Mouse (Mus musculus) midbrain, embryonic 11.5 days (tissue): ENCODE measurements at regions not wholly inside any gene's neighbourhood (a gene's known extent, or its start where the extent isn't known, plus 50 kb on each side); places are given as distances from the start of the nearest gene placed in this dataset.

Experiments used
- ATAC-seq: fragments of 200-750 bp; cut with Nextera tagmentation; 2 replicates; pipeline ENCODE4 v1.8.0; 2017; ENCODE audit warnings: moderate TSS enrichment, moderate library complexity; ENCODE audit not compliant: low FRiP score
- DNase-seq: peaks from one replicate; pipeline ENCODE4 v3.0.0; 2015; ENCODE audit warnings: low spot score; ENCODE audit errors: missing footprints
- H3K27ac ChIP-seq: fragments of 300-500 bp; sonication (generic); 2 replicates; pipeline ENCODE4 v1.5.1; 2014; ENCODE audit warnings: low read depth, low read length
- H3K27me3 ChIP-seq: fragments of 300-500 bp; sonication (generic); 2 replicates; pipeline ENCODE4 v1.6.1; 2014; ENCODE audit warnings: mild to moderate bottlenecking, low read length, moderate library complexity, mixed read lengths; ENCODE audit not compliant: control insufficient read depth, insufficient read depth
- H3K36me3 ChIP-seq: fragments of 300-500 bp; sonication (generic); 2 replicates; pipeline ENCODE4 v1.6.1; 2014; ENCODE audit warnings: mild to moderate bottlenecking, low read length, moderate library complexity, mixed read lengths; ENCODE audit not compliant: control insufficient read depth, insufficient read depth
- H3K4me1 ChIP-seq: fragments of 300-500 bp; sonication (generic); 2 replicates; pipeline ENCODE4 v1.6.1; 2014; ENCODE audit warnings: low read length; ENCODE audit not compliant: control insufficient read depth, insufficient read depth
- H3K4me2 ChIP-seq: fragments of 300-500 bp; sonication (generic); 2 replicates; pipeline ENCODE4 v1.6.1; 2014; ENCODE audit warnings: mild to moderate bottlenecking, moderate library complexity
- H3K4me3 ChIP-seq: fragments of 300-500 bp; sonication (generic); 2 replicates; pipeline ENCODE4 v1.5.1; 2014; ENCODE audit warnings: low read depth, low read length
- H3K9ac ChIP-seq: fragments of 300-500 bp; sonication (generic); 2 replicates; pipeline ENCODE4 v1.6.1; 2014; ENCODE audit warnings: low read length
- H3K9me3 ChIP-seq: fragments of 300-500 bp; sonication (generic); 2 replicates; pipeline ENCODE4 v1.6.1; 2016; ENCODE audit warnings: low read length; ENCODE audit not compliant: control insufficient read depth
- WGBS: fragments of 180-500 bp; shearing (Covaris S2); extraction: QIAGEN DNeasy Blood & Tissue Kit; methylation state at CpG from one replicate; pipeline ENCODE4 v1.1.7; 2014; 5-methylcytosine and 5-hydroxymethylcytosine counted together

- Histone ChIP-seq H3K27ac (no peak overlapping the region), H3K9ac (no peak overlapping the region), H3K4me2 (no peak overlapping the region), H3K27me3 (no peaks in the 10 kb centered on the region), H3K9me3 (no peaks in the 10 kb centered on the region), H3K4me3 (no peak overlapping the region), H3K4me1 (no peaks in the 10 kb centered on the region), H3K36me3 (no peaks in the 10 kb centered on the region)
- DNase-seq (no peak), ATAC-seq (no peak)
- WGBS: 81% methylated on average over 2 of the region's 2 CpGs
Observed at GRCm38 (mm10) chr16:93498800-93499199, 105.1 kb downstream of the Setd4 start.

- no peaks in the 10 kb centered on the region for H3K36me3 ChIP-seq
- no peak overlapping the region for H3K9ac ChIP-seq
- WGBS: 88% methylated on average over 6 of the region's 6 CpGs
- no peak for ATAC-seq
- H3K4me1 ChIP-seq: no peaks in the 10 kb centered on the region
- no peaks in the 10 kb centered on the region for H3K27me3 ChIP-seq
- H3K9me3 ChIP-seq: no peaks in the 10 kb centered on the region
- no peak overlapping the region for H3K4me3 ChIP-seq
- H3K4me2 ChIP-seq: no peak overlapping the region
- H3K27ac ChIP-seq: no peak overlapping the region
- no peak for DNase-seq
Observed at GRCm38 (mm10) chr16:93493337-93494002, 110.4 kb downstream of the Setd4 start.

- H3K36me3 ChIP-seq: no peaks in the 10 kb centered on the region
- no peak for ATAC-seq
- H3K9ac ChIP-seq: no peak overlapping the region
- H3K4me3 ChIP-seq: no peak overlapping the region
- DNase-seq: no peak
- H3K9me3 ChIP-seq: no peaks in the 10 kb centered on the region
- 80% methylated on average over 26 of the region's 26 CpGs for WGBS
- H3K27ac ChIP-seq: no peak overlapping the region
- H3K4me1 ChIP-seq: no peaks in the 10 kb centered on the region
- no peak overlapping the region for H3K4me2 ChIP-seq
- no peaks in the 10 kb centered on the region for H3K27me3 ChIP-seq
Observed at GRCm38 (mm10) chr16:93486646-93487550, 117.0 kb downstream of the Setd4 start.

GRCm38 (mm10) chr16:93469957-93470356, 133.9 kb downstream of the Setd4 start:
- Histone ChIP-seq H3K4me3 (no peak overlapping the region), H3K4me1 (no peaks in the 10 kb centered on the region), H3K36me3 (no peaks in the 10 kb centered on the region), H3K9ac (no peak overlapping the region), H3K4me2 (no peak overlapping the region), H3K27ac (no peak overlapping the region), H3K27me3 (no peaks in the 10 kb centered on the region), H3K9me3 (peaks cover 3% of the 10 kb centered on the region; the same call in 1 of the 2 replicates)
- DNase-seq (no peak), ATAC-seq (no peak)
- 84% methylated on average over 6 of the region's 6 CpGs for WGBS

- Histone ChIP-seq H3K9me3 (no peaks in the 10 kb centered on the region), H3K4me1 (no peaks in the 10 kb centered on the region), H3K27ac (no peak overlapping the region), H3K36me3 (no peaks in the 10 kb centered on the region), H3K4me3 (no peak overlapping the region), H3K9ac (no peak overlapping the region), H3K4me2 (no peak overlapping the region), H3K27me3 (no peaks in the 10 kb centered on the region)
- ATAC-seq (no peak), DNase-seq (no peak)
- WGBS: 80% methylated on average over 5 of the region's 5 CpGs
Observed at GRCm38 (mm10) chr16:93465741-93466140, 138.1 kb downstream of the Setd4 start.

- Histone ChIP-seq H3K27ac (no peak overlapping the region), H3K4me3 (no peak overlapping the region), H3K4me2 (no peak overlapping the region), H3K9me3 (no peaks in the 10 kb centered on the region), H3K27me3 (no peaks in the 10 kb centered on the region), H3K9ac (no peak overlapping the region), H3K4me1 (no peaks in the 10 kb centered on the region), H3K36me3 (no peaks in the 10 kb centered on the region)
- ATAC-seq (no peak), DNase-seq (no peak)
- WGBS: 48% methylated on average over 2 of the region's 2 CpGs
Observed at GRCm38 (mm10) chr16:93464898-93465297, 139.0 kb downstream of the Setd4 start.

GRCm38 (mm10) chr16:93463405-93463804, 140.5 kb downstream of the Setd4 start:
- no peak overlapping the region for H3K27ac ChIP-seq
- peaks cover 4% of the 10 kb centered on the region; the same call in 1 of the 2 replicates for H3K4me1 ChIP-seq
- no peaks in the 10 kb centered on the region for H3K27me3 ChIP-seq
- DNase-seq (no peak), ATAC-seq (no peak)
- H3K4me2 ChIP-seq: no peak overlapping the region
- H3K9ac ChIP-seq: no peak overlapping the region
- H3K4me3 ChIP-seq: no peak overlapping the region
- H3K9me3 ChIP-seq: no peaks in the 10 kb centered on the region
- WGBS: 91% methylated on average over 13 of the region's 13 CpGs
- no peaks in the 10 kb centered on the region for H3K36me3 ChIP-seq

- no peak overlapping the region for H3K9ac ChIP-seq
- 52% methylated on average over 8 of the region's 8 CpGs for WGBS
- no peaks in the 10 kb centered on the region for H3K27me3 ChIP-seq
- no peaks in the 10 kb centered on the region for H3K36me3 ChIP-seq
- peaks cover 4% of the 10 kb centered on the region; the same call in 1 of the 2 replicates for H3K4me1 ChIP-seq
- ATAC-seq (no peak), DNase-seq (no peak)
- H3K27ac ChIP-seq: no peak overlapping the region
- H3K4me3 ChIP-seq: no peak overlapping the region
- H3K4me2 ChIP-seq: no peak overlapping the region
- H3K9me3 ChIP-seq: no peaks in the 10 kb centered on the region
Observed at GRCm38 (mm10) chr16:93462286-93462610, 141.6 kb downstream of the Setd4 start.
